Mouse (Mus musculus): Measurements from ENCODE around the gene Tex38. TPM values are rescaled to one million over a fixed set of nuclear protein-coding genes. Genes with fewer than 3 reads are reported as not detected.

The Tex38 gene
- polyA plus RNA-seq (2014; fragmentation: Illumina TruSeq; extraction: RNeasy Lipid Tissue Mini Kit (QIAGEN cat#74804); ENCODE audit: low read depth, low replicate concordance) = not detected

DNA sequence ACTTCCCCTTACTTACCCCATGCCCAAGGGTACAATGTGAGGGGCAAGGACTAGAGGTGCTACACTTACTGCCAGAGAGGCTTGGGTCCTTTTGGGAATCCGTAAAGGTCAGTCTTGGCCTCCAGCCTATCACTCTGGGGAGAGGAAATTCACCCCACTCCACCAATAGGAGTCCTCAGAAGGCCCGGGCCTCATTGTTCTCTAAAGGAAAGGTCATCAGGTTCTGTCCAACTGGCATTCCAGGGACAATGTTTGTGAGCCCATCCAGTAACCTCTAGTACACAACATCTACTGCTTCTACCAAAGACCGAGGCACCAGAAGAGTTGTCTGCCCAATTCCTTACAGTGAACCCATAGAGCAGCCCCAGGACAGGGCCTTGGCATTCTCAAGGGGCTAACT lies at the start of gene Tex38:
Tex38 (minus strand) TSS at position 101 of the 400 bp plus-strand sequence.

DNA sequence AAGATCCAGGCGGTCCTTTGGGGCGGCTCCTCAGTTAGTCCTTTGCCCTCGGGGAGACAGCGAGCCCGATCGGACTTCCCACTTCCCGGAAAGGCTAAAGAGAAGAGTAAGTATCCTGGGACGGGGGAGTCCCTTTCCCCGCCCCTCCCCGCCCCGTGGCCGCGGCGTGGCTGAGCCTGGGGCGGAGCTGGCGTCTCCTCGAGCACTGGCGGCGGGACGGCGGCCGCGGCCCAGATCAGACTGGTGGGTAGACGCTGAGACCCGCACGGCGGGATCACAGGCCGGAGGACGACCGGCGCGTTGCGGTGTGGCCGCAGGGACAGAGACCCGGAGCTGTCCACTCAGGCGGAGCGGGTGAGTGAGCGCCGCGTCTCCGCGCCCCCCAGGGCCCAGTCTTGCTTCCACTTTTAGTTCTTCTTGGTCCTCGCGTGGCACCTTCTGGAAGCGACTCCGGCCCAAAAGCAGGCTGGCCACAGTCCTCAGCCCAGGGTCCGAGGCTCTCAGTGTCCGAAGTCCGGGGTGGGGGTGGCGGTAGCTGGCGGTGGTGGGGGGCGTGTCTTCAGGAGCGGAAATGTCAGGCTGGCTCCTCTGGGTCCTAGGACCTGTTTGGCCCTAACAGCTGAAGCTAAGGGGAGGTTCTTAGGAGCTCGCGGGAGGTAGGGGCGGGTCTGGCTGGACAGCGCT lies 47.2 kb upstream of the Tex38 start, which contains the start of gene Mob3c:
Mob3c (plus strand) TSS at position 205 of the 684 bp plus-strand sequence.

DNA sequence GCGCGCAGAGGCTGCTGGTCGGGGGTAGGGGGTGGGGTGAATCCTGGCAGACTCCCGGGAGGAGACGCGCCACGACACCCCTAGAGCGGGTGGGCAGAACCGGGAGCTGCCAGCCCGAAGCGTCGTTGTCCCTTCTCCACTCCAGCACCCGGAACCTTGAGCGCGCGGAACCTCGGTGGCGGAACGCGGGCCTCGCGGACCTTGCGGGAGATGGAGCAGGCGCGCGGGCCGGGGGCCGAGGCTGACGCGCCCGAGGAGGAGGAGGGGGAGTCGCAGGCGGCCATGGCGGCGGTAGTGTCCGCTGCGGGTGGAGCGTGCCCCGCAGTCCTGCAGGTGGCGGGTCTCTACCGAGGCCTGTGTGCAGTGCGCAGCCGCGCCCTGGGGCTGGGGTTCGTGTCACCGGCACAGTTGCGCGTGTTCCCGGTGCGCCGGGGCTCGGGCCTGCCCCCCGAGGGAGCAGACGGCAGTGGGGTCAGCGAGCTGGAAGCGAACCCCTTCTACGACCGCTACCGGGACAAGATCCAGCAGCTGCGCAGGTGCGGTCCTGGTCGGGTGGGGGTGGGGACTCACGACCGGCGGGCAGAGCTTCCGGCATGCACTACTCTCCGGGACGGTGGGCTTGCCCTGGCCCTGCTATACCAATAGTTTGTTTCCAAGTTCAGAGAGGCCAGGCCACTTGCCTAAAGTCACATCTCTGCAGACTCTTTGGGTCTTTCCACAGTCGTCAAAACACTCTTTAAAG lies 4.1 kb upstream of the Tex38 start, which contains the start of gene Atpaf1:
Atpaf1 (plus strand) TSS at position 44 of the 742 bp plus-strand sequence.

DNA sequence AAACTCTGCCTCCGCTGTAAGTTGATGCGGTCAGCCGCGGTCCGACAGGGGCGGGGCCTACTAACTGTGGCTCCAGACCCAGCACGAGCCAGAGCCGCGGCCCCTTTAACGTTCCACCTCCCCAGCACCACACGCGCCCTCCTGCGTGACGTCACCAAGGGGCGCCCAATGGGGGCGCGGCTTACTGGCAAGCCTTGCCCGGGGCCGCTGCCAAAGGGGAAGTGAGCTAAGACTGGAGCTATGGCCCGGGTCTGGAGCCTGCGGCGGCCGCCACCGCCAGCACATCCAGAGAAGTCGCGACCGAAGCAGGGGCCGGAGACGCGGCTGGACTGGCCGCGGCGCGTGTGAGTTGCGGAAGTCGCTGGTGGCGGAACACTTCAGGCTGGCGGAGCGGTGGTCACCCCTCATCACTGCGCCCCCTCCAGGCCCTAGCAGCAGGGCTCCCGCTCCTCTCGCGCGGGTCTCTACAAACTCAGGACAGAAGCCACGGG lies 43.2 kb downstream of the Tex38 start, which contains the start of gene Efcab14:
Efcab14 (plus strand) TSS at position 194 of the 491 bp plus-strand sequence.

Other genes with a start within 250 kb of the Tex38 start
- gene Cyp4a31, start 217.4 kb downstream of the Tex38 start, polyA plus RNA-seq (2014; fragmentation: Illumina TruSeq; extraction: RNeasy Lipid Tissue Mini Kit (QIAGEN cat#74804); ENCODE audit: low read depth, low replicate concordance) = 21.6 TPM
- gene Cyp4a32, start 180.0 kb downstream of the Tex38 start, polyA plus RNA-seq (2014; fragmentation: Illumina TruSeq; extraction: RNeasy Lipid Tissue Mini Kit (QIAGEN cat#74804); ENCODE audit: low read depth, low replicate concordance) = 24.2 TPM
- 13.7 TPM for gene Cyp4b1, start 133.3 kb downstream of the Tex38 start, polyA plus RNA-seq (2014; fragmentation: Illumina TruSeq; extraction: RNeasy Lipid Tissue Mini Kit (QIAGEN cat#74804); ENCODE audit: low read depth, low replicate concordance)
- 19.1 TPM for gene Efcab14, start 43.3 kb downstream of the Tex38 start, polyA plus RNA-seq (2014; fragmentation: Illumina TruSeq; extraction: RNeasy Lipid Tissue Mini Kit (QIAGEN cat#74804); ENCODE audit: low read depth, low replicate concordance)
- 59.0 TPM for gene Atpaf1, start 3.8 kb upstream of the Tex38 start, polyA plus RNA-seq (2014; fragmentation: Illumina TruSeq; extraction: RNeasy Lipid Tissue Mini Kit (QIAGEN cat#74804); ENCODE audit: low read depth, low replicate concordance)
- 10.9 TPM for gene Mob3c, start 47.1 kb upstream of the Tex38 start, polyA plus RNA-seq (2014; fragmentation: Illumina TruSeq; extraction: RNeasy Lipid Tissue Mini Kit (QIAGEN cat#74804); ENCODE audit: low read depth, low replicate concordance)
- gene Mknk1, start 58.2 kb upstream of the Tex38 start, polyA plus RNA-seq (2014; fragmentation: Illumina TruSeq; extraction: RNeasy Lipid Tissue Mini Kit (QIAGEN cat#74804); ENCODE audit: low read depth, low replicate concordance) = 7.3 TPM
- not detected for gene Kncn, start 103.4 kb upstream of the Tex38 start, polyA plus RNA-seq (2014; fragmentation: Illumina TruSeq; extraction: RNeasy Lipid Tissue Mini Kit (QIAGEN cat#74804); ENCODE audit: low read depth, low replicate concordance)
- not detected for gene 6430628N08Rik, start 109.6 kb upstream of the Tex38 start, polyA plus RNA-seq (2014; fragmentation: Illumina TruSeq; extraction: RNeasy Lipid Tissue Mini Kit (QIAGEN cat#74804); ENCODE audit: low read depth, low replicate concordance)
- not detected for gene Dmbx1, start 158.9 kb upstream of the Tex38 start, polyA plus RNA-seq (2014; fragmentation: Illumina TruSeq; extraction: RNeasy Lipid Tissue Mini Kit (QIAGEN cat#74804); ENCODE audit: low read depth, low replicate concordance)
- gene Faah, start 236.9 kb upstream of the Tex38 start, polyA plus RNA-seq (2014; fragmentation: Illumina TruSeq; extraction: RNeasy Lipid Tissue Mini Kit (QIAGEN cat#74804); ENCODE audit: low read depth, low replicate concordance) = 25.8 TPM